Mouse (Mus musculus) heart, postnatal 0 days (tissue): ENCODE data around the gene Slc37a3.

Experiments used
- CTCF ChIP-seq: IDR thresholded peaks from 2 replicates; pipeline ENCODE4 v1.5.1; 2016; ENCODE audit warnings: antibody characterized with exemption, control low read depth, low read depth
- EP300 ChIP-seq: IDR thresholded peaks from 2 replicates; pipeline ENCODE4 v1.6.1; 2016; ENCODE audit warnings: antibody characterized with exemption, low read depth

- TF ChIP-seq CTCF, result no peak
- no peak for TF ChIP-seq EP300
Observed at GRCm38 (mm10) chr6:39406480-39406879, 29.0 kb upstream of the Slc37a3 start.
